Mouse (Mus musculus) limb, embryonic 12.5 days (tissue): Measurements from ENCODE around the gene Actn1. TPM values are rescaled to one million over a fixed set of nuclear protein-coding genes. Genes with fewer than 3 reads are reported as not detected.

Experiments used
- ATAC-seq: fragments of 200-750 bp; cut with Nextera tagmentation; 2 replicates; pipeline ENCODE4 v1.8.0; 2017; ENCODE audit warnings: low read depth, moderate TSS enrichment; ENCODE audit not compliant: insufficient number of reproducible peaks, insufficient read depth, low FRiP score, low TSS enrichment
- H3K27ac ChIP-seq: fragments of 300-500 bp; sonication (generic); 2 replicates; pipeline ENCODE4 v1.5.1; 2016; ENCODE audit warnings: mild to moderate bottlenecking, moderate library complexity
- H3K27me3 ChIP-seq: fragments of 300-500 bp; sonication (generic); 2 replicates; pipeline ENCODE4 v1.6.1; 2016; ENCODE audit warnings: mild to moderate bottlenecking, moderate library complexity
- H3K36me3 ChIP-seq: fragments of 300-500 bp; sonication (generic); 2 replicates; pipeline ENCODE4 v1.6.1; 2016; ENCODE audit warnings: mild to moderate bottlenecking, moderate library complexity
- H3K4me1 ChIP-seq: fragments of 300-500 bp; sonication (generic); replicated peaks from 2 replicates; pipeline ENCODE4 v1.6.1; 2016
- H3K4me2 ChIP-seq: fragments of 300-500 bp; sonication (generic); 2 replicates; pipeline ENCODE4 v1.6.1; 2016; ENCODE audit warnings: mild to moderate bottlenecking, moderate library complexity
- H3K4me3 ChIP-seq: fragments of 300-500 bp; sonication (generic); replicated peaks from 2 replicates; pipeline ENCODE4 v1.5.1; 2016; ENCODE audit warnings: mild to moderate bottlenecking
- H3K9ac ChIP-seq: fragments of 300-500 bp; sonication (generic); replicated peaks from 2 replicates; pipeline ENCODE4 v1.6.1; 2016; ENCODE audit warnings: mild to moderate bottlenecking, moderate library complexity
- H3K9me3 ChIP-seq: fragments of 300-500 bp; sonication (generic); 2 replicates; pipeline ENCODE4 v1.6.1; 2016; ENCODE audit warnings: mild to moderate bottlenecking, moderate library complexity
- WGBS: fragments of 180-500 bp; shearing (Covaris S2); methylation state at CpG from one replicate; pipeline ENCODE4 v1.1.7; 2016; 5-methylcytosine and 5-hydroxymethylcytosine counted together
- polyA plus RNA-seq: library from polyadenylated mRNA; unstranded; fragments of >200 nt; fragmentation: Nextera tagmentation; extraction: Ambion mirVana; gene quantifications from 2 replicates; pipeline ENCODE4 v1.2.1, GENCODE M21; 2016

Gene Actn1
- polyA plus RNA-seq, 1 experiment from 2014 or later = 42.0 TPM

GRCm38 (mm10) chr12:80135173-80135572 lies 125.0 kb downstream of the Actn1 start:
- H3K4me1 ChIP-seq = peaks cover 26% of the 10 kb centered on the region
- H3K4me2 ChIP-seq = no peak overlapping the region
- H3K4me3 ChIP-seq = no peak overlapping the region
- no peak overlapping the region for H3K27ac ChIP-seq
- no peak overlapping the region for H3K9ac ChIP-seq
- no peaks in the 10 kb centered on the region for H3K27me3 ChIP-seq
- 71% methylated on average over 8 of the region's 8 CpGs for WGBS
- no peaks in the 10 kb centered on the region for H3K9me3 ChIP-seq
- no peaks in the 10 kb centered on the region for H3K36me3 ChIP-seq
- no peak for ATAC-seq

GRCm38 (mm10) chr12:80133011-80133545 lies 127.1 kb downstream of the Actn1 start:
- H3K4me3 ChIP-seq = peak overlapping the region; percentile 61; the same call in 1 of the 2 replicates
- H3K4me2 ChIP-seq = 0 out of 2 replicates have a peak overlapping the region, but pooled peaks have one; percentile 72
- WGBS = 39% methylated on average over 9 of the region's 9 CpGs
- H3K36me3 ChIP-seq = peaks cover under 1% of the 10 kb centered on the region; the same call in 1 of the 2 replicates
- H3K9me3 ChIP-seq = no peaks in the 10 kb centered on the region
- H3K4me1 ChIP-seq = peaks cover 39% of the 10 kb centered on the region
- H3K27ac ChIP-seq = peak overlapping the region; percentile 98
- no peaks in the 10 kb centered on the region for H3K27me3 ChIP-seq
- 0 out of 2 replicates have a peak, but pooled peaks have one; percentile 44 for ATAC-seq
- H3K9ac ChIP-seq = no peak overlapping the region

GRCm38 (mm10) chr12:80132250-80133003 lies 127.7 kb downstream of the Actn1 start:
- H3K4me2 ChIP-seq = peak overlapping the region; percentile 72
- H3K4me1 ChIP-seq = peaks cover 39% of the 10 kb centered on the region
- H3K9me3 ChIP-seq = no peaks in the 10 kb centered on the region
- H3K9ac ChIP-seq = peak overlapping the region; percentile 96
- H3K27ac ChIP-seq = peak overlapping the region; percentile 98
- peak; percentile 85 for ATAC-seq
- 1% methylated on average over 66 of the region's 66 CpGs for WGBS
- H3K27me3 ChIP-seq = no peaks in the 10 kb centered on the region
- peaks cover 7% of the 10 kb centered on the region; the same call in 1 of the 2 replicates for H3K36me3 ChIP-seq
- H3K4me3 ChIP-seq = peak overlapping the region; percentile 61

GRCm38 (mm10) chr12:80131359-80132249 lies 128.6 kb downstream of the Actn1 start:
- WGBS = 61% methylated on average over 17 of the region's 17 CpGs
- ATAC-seq = no peak
- peak overlapping the region; percentile 61 for H3K4me3 ChIP-seq

GRCm38 (mm10) chr12:80130558-80131358 lies 129.4 kb downstream of the Actn1 start:
- ATAC-seq = no peak
- WGBS = 11% methylated on average over 5 of the region's 6 CpGs
- Histone ChIP-seq H3K4me2 (peak overlapping the region; percentile 72), H3K36me3 (peaks cover 17% of the 10 kb centered on the region; the same call in 1 of the 2 replicates), H3K4me1 (peaks cover 37% of the 10 kb centered on the region), H3K9me3 (no peaks in the 10 kb centered on the region), H3K27me3 (no peaks in the 10 kb centered on the region), H3K9ac (no peak overlapping the region), H3K4me3 (peak overlapping the region; percentile 13; the same call in 1 of the 2 replicates), H3K27ac (peak overlapping the region; percentile 98)

More at GRCm38 (mm10) chr12:80131359-80132249, 128.6 kb downstream of the Actn1 start:
- Histone ChIP-seq H3K27me3 (no peaks in the 10 kb centered on the region), H3K4me1 (peaks cover 39% of the 10 kb centered on the region), H3K9ac (peak overlapping the region; percentile 96; the same call in 1 of the 2 replicates), H3K27ac (peak overlapping the region; percentile 98), H3K9me3 (no peaks in the 10 kb centered on the region), H3K36me3 (peaks cover 14% of the 10 kb centered on the region; the same call in 1 of the 2 replicates), H3K4me2 (peak overlapping the region; percentile 72)

GRCm38 (mm10) chr12:80129531-80129930 lies 130.6 kb downstream of the Actn1 start:
- Histone ChIP-seq H3K27ac (peak overlapping the region; percentile 98), H3K36me3 (peaks cover 22% of the 10 kb centered on the region), H3K4me2 (peak overlapping the region; percentile 72; the same call in 1 of the 2 replicates), H3K4me1 (peaks cover 36% of the 10 kb centered on the region), H3K27me3 (no peaks in the 10 kb centered on the region), H3K9me3 (no peaks in the 10 kb centered on the region), H3K9ac (no peak overlapping the region), H3K4me3 (no peak overlapping the region)
- ATAC-seq = no peak
- WGBS = 96% methylated on average over 8 of the region's 8 CpGs

- Histone ChIP-seq H3K9me3 (no peaks in the 10 kb centered on the region), H3K27ac (no peak overlapping the region), H3K9ac (no peak overlapping the region), H3K4me3 (no peak overlapping the region), H3K4me1 (peaks cover 54% of the 10 kb centered on the region), H3K36me3 (peaks cover 28% of the 10 kb centered on the region), H3K4me2 (no peak overlapping the region), H3K27me3 (no peaks in the 10 kb centered on the region)
- ATAC-seq = no peak
- 89% methylated on average over 5 of the region's 5 CpGs for WGBS
These were observed 132.9 kb downstream of the Actn1 start for GRCm38 (mm10) chr12:80127191-80127762.

- WGBS = 90% methylated on average over 5 of the region's 5 CpGs
- H3K27ac ChIP-seq = no peak overlapping the region
- no peak overlapping the region for H3K9ac ChIP-seq
- no peaks in the 10 kb centered on the region for H3K9me3 ChIP-seq
- H3K27me3 ChIP-seq = no peaks in the 10 kb centered on the region
- no peak for ATAC-seq
- H3K4me1 ChIP-seq = peaks cover 35% of the 10 kb centered on the region
- H3K4me3 ChIP-seq = no peak overlapping the region
- H3K36me3 ChIP-seq = peaks cover 34% of the 10 kb centered on the region
- no peak overlapping the region for H3K4me2 ChIP-seq
These were observed 134.9 kb downstream of the Actn1 start for GRCm38 (mm10) chr12:80125316-80125715.

GRCm38 (mm10) chr12:80124756-80125155 lies 135.4 kb downstream of the Actn1 start:
- H3K36me3 ChIP-seq = peaks cover 39% of the 10 kb centered on the region
- H3K9ac ChIP-seq = no peak overlapping the region
- no peaks in the 10 kb centered on the region for H3K27me3 ChIP-seq
- ATAC-seq = no peak
- no peak overlapping the region for H3K4me2 ChIP-seq
- no peaks in the 10 kb centered on the region for H3K9me3 ChIP-seq
- H3K4me3 ChIP-seq = no peak overlapping the region
- peaks cover 30% of the 10 kb centered on the region for H3K4me1 ChIP-seq
- WGBS = 78% methylated on average over 3 of the region's 3 CpGs
- no peak overlapping the region for H3K27ac ChIP-seq

- H3K4me1 ChIP-seq = peaks cover 25% of the 10 kb centered on the region
- no peak overlapping the region for H3K4me2 ChIP-seq
- H3K27me3 ChIP-seq = no peaks in the 10 kb centered on the region
- no peak overlapping the region for H3K9ac ChIP-seq
- H3K9me3 ChIP-seq = no peaks in the 10 kb centered on the region
- H3K4me3 ChIP-seq = no peak overlapping the region
- H3K36me3 ChIP-seq = peaks cover 45% of the 10 kb centered on the region
- no peak overlapping the region for H3K27ac ChIP-seq
- ATAC-seq = no peak
- 77% methylated on average over 3 of the region's 3 CpGs for WGBS
These were observed 136.0 kb downstream of the Actn1 start for GRCm38 (mm10) chr12:80124211-80124610.
